Mouse (Mus musculus) neutrophil, adult 5-6 weeks (primary cell): Measurements from ENCODE around the gene Trim54. TPM values are rescaled to one million over a fixed set of nuclear protein-coding genes. Genes with fewer than 3 reads are reported as not detected.

Experiments
- ATAC-seq: fragments of 151-379, 151-347 bp; 2 replicates; pipeline ENCODE4 v1.8.0; 2017; ENCODE audit warnings: mild to moderate bottlenecking, moderate TSS enrichment; ENCODE audit not compliant: insufficient number of reproducible peaks, poor library complexity, low FRiP score, severe bottlenecking; ENCODE audit errors: extremely low read depth
- total RNA-seq: library from RNA; stranded (forward); fragments of 200-1000 nt; gene quantifications from 2 replicates; pipeline ENCODE4 v1.2.3, GENCODE M21; 2017

The Trim54 gene
- total RNA-seq, 1 experiment from 2014 or later = not detected

DNA sequence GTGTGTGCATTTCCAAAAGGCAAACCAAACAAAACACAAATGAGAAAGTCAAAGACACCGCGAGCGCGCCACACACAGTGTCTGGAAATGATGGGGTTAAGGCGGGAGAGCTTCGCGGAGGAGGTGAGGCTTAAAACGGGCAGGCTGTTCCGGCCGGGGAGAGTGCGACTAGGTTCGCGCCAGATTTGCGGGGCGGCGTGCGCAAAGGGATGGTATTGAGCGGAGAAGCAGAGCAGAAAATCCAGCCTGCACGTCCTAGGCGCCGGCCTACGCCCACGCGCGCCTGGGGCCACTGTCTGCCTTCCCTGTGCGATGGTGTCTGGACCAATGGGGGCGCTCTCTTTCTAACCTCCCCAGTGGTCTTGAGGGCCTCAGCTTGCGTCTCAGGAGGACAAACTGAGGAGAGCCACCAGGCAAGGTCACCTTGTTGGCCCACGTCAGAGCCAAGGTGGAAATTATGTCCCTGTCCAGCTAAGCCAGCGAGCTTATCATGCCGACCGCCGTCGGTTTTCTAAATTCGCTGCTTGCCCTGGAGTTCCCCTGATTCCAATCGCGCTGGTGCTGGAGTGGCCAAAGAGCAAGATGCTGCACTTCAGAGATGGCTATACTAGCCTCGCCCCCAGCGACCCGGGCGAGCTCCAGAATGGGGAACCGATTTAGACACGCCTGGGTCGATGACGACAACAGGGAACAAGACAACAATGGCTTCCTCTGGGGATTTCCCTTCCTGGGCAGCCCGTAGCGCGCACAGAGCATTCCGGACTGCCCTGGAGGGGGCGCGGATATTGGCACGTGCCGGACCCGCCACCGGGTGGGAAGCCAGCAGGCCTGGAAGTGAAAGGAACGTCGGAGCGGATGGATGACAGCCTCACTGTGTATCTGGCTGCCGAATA lies 21.5 kb upstream of the Trim54 start:
- ATAC-seq = peak; percentile 79

DNA sequence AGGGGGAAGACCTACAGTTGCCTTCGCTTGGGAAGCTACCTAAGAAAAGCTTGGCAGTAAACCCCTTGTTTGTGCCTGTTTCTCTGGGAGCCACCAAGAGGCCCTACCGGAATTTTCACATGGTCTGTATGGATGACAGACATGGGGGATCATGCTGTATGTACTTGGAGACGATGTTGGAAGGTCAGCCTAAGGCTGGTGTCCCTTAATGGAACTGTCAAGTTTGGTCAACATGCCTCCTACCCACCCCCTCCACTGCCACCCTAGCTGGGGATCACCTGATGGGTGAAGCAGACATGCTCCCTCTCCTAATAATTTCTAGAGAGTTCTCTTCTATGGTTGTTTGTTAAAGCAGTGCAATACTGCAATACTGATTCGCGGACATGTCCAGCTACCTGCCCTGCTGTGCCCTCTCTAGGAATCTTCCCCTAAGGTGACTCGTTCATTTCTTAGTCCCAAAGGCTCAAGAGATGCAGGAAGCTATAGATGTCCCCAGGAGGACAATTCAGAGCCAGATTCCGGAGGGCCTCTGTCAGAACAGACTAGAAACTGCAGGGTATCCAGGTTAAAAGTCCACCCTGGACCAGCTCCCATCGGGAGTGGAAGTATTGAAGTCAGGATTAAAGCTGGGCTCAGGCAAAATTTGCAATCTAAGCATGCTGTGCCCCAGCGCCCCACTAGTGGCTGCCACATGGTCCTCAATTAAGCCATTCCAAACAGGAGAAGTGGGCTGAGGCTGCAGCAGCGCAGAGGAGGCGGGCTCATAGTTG lies 20.6 kb upstream of the Trim54 start:
- no peak for ATAC-seq

DNA sequence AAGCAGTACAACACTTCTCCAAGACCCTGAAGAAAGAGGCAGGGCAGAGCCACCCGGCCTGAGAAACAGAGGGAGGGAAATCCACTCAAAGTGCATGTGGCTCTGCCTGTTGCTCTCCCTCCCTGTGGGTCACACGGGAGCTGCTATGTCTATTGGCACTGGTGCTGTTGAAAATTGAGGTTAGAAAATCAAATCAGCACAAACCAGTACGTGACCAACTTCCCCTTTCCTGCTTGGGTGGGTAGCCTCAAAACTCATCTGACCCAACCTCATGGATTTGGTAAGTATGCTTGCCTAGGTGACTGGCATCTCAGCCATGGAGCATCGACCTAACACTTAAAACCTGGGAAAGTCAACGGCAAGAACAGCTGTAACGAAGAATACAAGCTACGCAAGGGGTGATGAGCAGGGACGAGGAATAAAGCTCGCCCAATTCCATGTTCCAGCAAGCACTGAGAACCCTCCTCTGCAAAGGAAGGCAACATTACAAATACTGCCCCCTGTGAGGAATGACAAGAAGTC lies 10.6 kb upstream of the Trim54 start, which contains the start of gene Dnajc5g:
Gene Dnajc5g, plus strand, starts transcription at position 472 of the 522 bp plus-strand sequence.
- no peak for ATAC-seq

DNA sequence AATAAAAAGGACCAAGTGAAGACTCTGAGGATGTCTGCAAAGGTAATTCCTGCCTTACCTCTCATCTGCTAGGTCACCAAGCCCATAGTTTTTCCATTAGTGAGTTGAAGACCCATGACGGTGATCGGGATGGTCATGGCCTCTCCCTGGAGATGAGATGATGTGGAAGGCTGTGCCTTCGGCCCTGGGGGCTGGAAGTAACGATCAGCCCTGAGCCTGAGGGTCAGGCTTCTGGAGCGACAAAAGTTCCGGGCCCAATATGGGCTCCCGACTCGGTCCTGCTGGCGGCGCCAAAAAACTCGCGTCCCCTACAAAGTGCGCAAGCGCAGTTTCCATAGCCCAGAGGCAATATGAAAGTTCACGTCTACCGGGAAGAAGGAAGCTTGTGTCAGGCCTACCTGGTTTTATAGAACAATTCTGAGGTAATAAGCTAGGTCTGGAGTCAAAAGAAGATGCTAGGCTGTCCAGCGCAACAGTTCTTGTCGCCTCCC lies 8.5 kb upstream of the Trim54 start, which contains the start of gene Slc30a3:
Gene Slc30a3, minus strand, starts transcription at position 238 of the 491 bp plus-strand sequence.
- no peak for ATAC-seq

DNA sequence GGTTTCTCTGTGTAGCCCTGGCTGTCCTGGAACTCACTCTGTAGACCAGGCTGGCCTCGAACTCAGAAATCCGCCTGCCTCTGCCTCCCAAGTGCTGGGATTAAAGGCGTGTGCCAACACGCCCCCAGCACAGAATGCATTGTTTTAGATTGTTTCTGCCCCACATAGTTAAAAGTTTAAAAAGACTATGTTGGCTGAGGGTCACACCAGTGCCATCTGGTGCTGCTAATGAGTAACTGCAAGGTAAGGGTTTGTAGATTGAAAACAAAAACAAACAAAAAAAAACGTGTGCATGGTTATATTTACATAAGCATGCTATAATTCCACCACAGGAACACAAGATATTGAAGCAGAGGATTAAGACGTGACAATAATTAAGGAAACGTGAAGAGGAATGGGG lies 5.7 kb upstream of the Trim54 start:
- ATAC-seq = no peak

DNA sequence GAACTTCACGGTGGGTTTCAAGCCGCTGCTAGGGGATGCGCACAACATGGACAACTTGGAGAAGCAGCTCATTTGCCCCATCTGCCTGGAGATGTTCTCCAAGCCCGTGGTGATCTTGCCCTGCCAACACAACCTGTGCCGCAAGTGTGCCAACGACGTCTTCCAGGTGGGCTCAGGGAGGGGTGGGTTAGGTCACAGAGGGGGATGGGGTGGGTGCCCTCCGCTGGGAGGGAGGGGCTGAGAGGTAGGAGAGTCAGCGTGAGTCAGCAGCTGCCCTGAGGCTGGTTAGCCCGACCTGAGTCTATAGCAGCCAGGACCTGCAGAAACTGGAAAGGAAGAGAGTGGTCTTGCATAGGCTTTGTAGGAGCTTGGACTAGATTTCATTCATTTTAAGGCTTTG lies 400 bp downstream of the Trim54 start:
- ATAC-seq = no peak

DNA sequence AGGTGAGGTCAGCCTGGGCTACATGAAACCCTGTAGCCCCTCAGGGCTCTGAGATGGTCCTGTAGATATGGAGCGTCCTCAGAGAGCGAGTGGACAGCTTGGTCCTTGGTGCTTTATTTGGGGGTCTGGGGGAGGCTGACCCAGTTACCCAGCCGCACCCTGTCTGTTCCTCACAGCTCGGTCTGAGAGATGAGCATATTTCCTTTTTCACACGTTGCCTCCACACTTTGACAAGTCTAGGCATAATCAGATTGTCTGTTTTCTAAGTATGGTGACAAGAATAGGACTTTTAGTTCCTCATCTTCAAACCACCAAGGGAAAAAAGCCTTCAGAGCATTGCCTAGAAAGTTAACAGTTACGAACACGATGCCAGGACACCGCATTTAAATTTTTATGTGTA lies 4.6 kb downstream of the Trim54 start:
- ATAC-seq = no peak

DNA sequence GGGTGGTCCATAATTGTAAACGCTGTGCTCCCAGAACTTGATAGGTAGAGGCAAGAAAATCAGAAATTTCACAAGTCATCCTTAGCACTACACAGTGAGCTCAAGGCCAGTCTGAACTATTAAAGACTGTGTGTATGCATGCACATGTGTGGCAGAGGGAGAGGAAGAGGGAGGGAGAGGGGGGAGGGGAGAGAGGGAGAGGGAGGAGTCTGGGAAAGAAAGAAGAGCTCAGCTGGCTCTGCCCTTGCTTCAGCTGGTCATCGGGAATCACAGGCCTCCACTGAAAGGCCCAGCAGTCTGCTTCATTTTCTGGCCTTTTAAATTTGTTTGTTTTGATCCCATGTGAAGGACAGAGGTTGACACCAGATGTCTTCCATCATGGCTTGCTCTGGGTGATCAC lies 7.0 kb downstream of the Trim54 start:
- no peak for ATAC-seq

DNA sequence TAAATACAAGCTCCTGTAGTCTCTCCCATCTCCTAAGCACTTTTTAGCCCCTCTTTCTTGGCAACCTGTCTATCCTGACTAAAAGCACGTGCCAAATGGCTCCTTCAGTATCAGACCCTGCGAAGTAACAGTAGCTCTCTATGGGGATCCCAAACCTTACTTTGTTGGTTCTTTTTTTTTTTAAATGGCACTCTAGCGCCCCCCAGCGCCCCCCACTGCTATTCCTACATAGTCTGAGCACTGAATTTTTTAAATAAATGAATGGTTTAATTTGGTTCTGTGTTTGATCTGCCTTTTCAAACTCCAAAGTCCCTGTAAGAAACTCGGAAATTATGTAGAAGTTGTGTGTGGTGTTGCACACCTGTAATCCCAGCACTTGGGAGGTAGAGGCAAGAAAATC lies 9.5 kb downstream of the Trim54 start:
- ATAC-seq = no peak

DNA sequence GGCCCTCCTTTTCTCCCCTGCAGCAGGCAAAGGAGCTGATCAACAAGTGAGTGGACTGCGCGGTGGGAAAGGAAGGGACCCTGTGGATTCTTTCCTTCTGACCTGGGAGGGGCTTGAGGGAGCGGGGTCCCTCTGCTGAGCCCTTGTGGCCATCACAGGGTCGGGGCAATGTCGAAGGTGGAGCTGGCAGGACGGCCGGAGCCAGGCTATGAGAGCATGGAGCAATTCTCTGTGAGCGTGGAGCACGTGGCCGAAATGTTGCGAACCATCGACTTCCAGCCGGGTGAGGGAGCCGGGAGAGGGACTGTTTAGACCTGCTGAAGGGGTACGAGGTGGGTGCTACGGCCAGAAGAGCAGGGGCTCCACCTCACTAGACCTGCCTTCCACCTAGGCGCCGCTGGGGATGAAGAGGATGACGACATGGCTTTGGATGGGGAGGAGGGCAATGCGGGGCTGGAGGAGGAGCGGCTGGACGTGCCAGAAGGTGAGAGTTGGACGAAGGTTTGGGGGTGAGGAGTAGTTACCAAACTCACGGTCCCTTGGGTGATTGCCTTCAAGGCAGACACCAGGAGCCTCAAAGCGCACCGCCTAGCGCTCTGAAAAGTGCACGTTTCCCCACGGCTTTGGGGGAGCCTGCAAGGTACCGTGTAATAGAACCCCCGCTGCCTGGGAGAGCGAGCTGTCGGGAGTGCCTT lies 20.4 kb downstream of the Trim54 start:
- ATAC-seq = no peak

DNA sequence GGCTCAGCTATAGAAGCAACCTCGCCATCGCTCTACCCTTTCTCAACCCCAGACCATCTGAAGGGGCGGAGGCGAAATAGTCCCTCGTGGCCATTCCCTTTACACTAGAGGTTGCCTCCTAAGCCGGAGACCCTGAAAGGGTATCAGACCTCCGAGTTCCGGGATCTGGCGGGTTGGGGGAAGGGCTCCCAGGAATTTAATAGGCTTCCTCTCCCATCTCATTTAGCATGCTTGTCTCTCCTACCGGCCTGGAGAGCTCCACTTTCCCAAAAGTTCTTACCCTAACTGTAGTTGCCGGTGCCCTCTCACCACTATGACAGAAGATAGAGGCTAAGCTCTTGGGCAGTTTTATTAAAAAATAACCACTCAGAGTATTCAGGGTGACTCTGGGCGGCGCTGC lies 21.1 kb downstream of the Trim54 start:
- ATAC-seq = no peak

DNA sequence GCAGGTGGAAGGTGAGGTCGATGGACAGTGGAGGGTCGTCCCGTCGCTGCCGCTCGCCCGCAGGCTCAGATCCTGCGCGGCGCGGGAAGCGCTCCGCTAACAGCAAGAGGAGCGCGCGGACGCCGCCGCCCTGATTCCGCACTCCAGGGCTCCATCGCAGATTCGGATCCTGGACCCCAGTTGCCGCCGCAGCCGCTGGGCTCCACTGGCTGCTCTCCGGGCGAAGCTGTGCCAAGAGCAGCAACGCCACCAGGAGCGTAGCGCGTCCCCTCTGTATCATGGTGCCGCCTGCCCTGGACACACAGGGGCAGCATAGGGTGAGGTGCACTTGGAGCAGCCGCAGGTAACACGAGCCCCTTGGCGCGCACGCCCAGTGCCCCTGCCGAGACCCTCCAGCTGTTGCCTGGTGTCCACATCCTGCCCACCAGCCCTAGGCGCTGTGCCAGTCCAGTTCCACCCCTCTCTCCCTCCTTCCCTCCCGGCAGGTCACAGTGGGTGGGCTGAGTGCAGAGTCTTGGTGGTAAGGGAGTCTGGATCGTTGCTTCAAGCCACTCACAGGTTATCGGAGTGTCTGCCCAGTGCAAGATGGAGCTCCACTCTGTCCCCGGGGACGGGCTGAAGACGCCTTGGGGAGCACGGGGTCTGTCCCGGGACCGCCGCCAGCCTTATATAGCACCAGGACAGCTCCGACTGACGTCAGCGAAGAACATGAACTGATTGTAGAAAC lies 21.9 kb downstream of the Trim54 start, which contains the start of gene Ucn:
Gene Ucn, minus strand, starts transcription at position 589 of the 727 bp plus-strand sequence.
- ATAC-seq = no peak

DNA sequence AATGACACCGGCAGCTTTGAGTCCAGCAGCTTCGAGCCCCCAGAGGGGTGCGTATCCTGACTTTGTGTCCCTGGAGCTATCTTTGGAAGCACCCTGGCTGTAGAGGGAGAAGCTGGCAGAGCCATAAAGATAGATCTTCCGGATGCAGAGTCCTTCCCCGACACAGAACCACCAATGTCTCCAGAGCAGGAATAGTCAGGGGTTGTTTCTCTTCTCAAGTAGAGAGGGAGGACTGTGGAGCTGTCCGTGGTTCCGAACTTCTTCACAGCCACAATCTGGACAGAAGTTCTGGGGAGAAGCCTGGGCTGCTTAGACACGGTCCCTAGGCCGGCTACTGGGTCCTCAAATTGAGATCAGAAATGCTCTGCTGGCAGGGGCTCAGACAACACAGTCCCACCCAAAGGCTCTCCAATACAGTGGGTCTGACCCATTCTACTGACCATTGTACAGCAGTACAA lies 22.5 kb downstream of the Trim54 start:
- no peak for ATAC-seq

DNA sequence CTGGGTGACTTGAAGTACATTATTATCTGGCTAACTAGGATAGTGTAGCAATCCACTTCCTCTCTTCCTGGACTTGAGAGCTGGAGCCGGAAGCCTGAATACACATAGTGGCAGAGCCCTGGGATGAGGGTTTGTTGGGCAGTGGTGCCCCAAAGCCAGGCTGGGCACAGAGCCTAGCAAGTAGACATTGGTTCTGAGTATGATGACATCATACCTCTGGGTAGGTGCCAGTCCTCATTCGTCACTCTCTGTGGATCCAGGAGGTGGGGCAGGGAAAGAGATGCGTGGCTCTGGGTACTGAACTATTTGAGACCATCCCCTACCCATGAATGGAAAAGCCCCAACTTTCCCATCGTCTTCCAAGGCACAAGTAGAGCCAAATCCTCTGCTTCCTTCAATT lies 33.3 kb downstream of the Trim54 start:
- no peak for ATAC-seq

DNA sequence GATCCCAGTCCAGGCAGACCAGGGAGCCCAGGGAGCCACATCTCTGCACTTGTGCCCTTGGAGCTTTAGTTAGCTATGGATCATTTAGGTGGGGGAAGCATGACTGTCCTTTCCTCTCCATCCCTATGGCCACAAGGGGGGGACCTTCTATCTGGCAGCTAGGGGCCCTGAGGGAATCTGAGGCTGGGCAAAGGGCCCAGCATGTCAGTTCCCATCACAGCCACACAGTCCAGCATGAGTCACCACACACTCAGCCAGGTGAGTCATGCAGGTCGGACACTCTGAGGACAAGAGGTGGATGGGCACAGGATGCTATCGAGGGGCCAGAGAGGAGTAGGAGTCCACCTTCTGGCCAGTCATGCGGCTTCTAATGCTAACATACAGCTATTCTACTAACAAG lies 35.2 kb downstream of the Trim54 start:
- no peak for ATAC-seq

DNA sequence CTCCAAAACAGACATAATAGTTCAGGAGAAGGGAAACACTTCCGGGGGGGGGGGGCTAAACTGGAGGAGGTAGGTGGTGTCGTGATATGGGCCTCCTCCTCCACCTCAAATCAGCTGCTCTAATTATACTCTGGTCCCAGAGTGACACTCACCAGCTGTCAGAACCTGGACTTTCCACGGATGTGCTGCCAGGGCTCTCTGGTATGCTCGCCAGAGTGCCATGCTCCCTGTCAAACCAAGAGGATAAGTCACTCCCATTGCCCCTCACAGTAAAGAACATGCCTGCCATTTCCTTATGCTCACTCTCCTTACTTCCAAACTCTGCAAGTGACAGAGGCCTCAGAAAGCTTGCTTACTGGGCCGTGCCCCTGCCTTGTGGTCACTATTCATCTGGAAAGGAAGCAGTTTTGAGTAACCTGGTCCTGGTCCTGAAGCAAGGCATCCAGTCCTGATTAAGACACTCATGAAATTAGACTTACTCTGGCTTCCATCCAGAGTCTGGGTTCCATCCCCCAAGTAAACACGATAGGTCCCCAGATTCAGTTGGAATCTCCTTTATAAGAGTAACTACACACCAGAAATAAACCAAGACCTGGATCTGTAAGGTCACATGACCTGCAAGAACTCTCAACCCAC lies 37.1 kb downstream of the Trim54 start:
- ATAC-seq = no peak

DNA sequence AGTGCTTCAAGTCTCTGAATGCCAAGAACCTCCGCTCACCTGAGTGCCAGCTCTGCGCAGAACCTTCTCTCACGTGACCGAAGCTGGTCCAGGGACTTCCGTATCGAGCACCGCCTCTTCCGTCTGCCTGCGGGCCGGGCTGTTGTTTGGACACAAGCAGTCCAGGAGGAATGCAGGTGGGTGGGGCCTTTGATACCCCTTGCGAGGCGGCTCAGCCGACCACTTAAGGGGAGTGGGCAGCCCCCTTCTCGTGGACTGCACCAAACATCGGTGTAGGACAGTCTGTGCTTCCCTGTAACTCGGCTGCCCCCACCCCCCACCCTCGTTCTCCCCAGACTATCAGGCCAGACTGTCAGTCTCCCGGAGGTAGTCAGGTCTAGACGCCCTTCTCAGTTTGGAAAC lies 37.6 kb downstream of the Trim54 start, which contains the start of gene Mpv17:
Gene Mpv17, minus strand, starts transcription at position 100 of the 402 bp plus-strand sequence.
- peak; percentile 86 for ATAC-seq

DNA sequence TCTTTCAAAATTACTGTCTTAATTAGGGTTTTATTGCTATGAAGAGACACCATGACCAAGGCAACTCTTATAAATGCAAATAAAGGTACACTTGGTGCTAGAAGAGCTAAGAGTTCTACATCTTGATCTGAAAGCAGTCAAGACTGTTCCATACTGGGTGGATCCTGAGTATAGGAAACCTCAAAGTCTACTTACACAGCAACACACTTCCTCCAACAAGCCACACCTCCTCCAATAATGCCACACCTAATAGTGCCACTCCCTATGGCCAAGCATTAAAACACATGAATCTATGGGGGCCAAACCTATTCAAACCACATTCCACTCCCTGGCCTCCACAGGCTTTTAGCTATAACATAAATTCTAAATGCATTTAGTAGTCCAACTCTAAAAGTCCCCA lies 46.0 kb downstream of the Trim54 start:
- ATAC-seq = no peak
